Mouse (Mus musculus) embryonic fibroblast, embryonic 13.5 days (primary cell): Measurements from ENCODE around the gene Hgfac.

ENCODE experiments used
- CTCF ChIP-seq: IDR thresholded peaks from 2 replicates; pipeline ENCODE4 v1.5.1; 2011; ENCODE audit warnings: mild to moderate bottlenecking, control low read depth, low read length, moderate library complexity, borderline replicate concordance; ENCODE audit not compliant: insufficient read depth
- POLR2A ChIP-seq: IDR thresholded peaks from 2 replicates; pipeline ENCODE4 v1.6.1; 2011; ENCODE audit warnings: low read depth, mild to moderate bottlenecking, control low read depth, low read length, moderate library complexity

- TF ChIP-seq CTCF = no peak
- TF ChIP-seq POLR2A = no peak
Observed at GRCm38 (mm10) chr5:35019673-35020300, 21.5 kb upstream of the Hgfac start.
